Mouse (Mus musculus) MEL (cell line): ENCODE results near the gene Psmd2.

Source experiments
- CHD2 ChIP-seq: IDR thresholded peaks from 2 replicates; pipeline ENCODE4 v1.6.1; 2011; ENCODE audit warnings: low read length, improper control_type of control experiment
- CTCF ChIP-seq, 3 experiments: IDR thresholded peaks in 2 of 3; conservative IDR thresholded peaks in 1 of 3; 2 replicates each; pipeline ENCODE4 v1.5.1; 2011 to 2012; ENCODE audit warnings: low read length in 3 of 3, low read depth in 2 of 3, mild to moderate bottlenecking in 2 of 3, improper control_type of control experiment in 1 of 3, inconsistent platforms in 1 of 3, mixed read lengths in 1 of 3, moderate library complexity in 1 of 3; ENCODE audit not compliant: control insufficient read depth in 1 of 3, insufficient read depth in 1 of 3, poor library complexity in 1 of 3, severe bottlenecking in 1 of 3
- ETS1 ChIP-seq: IDR thresholded peaks from 2 replicates; pipeline ENCODE4 v1.6.1; 2012; ENCODE audit warnings: low read depth, mild to moderate bottlenecking, inconsistent platforms, low read length, improper control_type of control experiment, moderate library complexity
- MAFK ChIP-seq: IDR thresholded peaks from 2 replicates; pipeline ENCODE4 v1.6.1; 2011; ENCODE audit warnings: low read depth, mild to moderate bottlenecking, low read length, improper control_type of control experiment, borderline replicate concordance
- MAX ChIP-seq: IDR thresholded peaks from 2 replicates; pipeline ENCODE4 v1.6.1; 2011; ENCODE audit warnings: low read length, improper control_type of control experiment
- MAZ ChIP-seq: IDR thresholded peaks from 2 replicates; pipeline ENCODE4 v1.6.1; 2012; ENCODE audit warnings: low read depth, mild to moderate bottlenecking, inconsistent platforms, low read length, improper control_type of control experiment
- MYB ChIP-seq: IDR thresholded peaks from 2 replicates; pipeline ENCODE4 v1.6.1; 2011; ENCODE audit warnings: mild to moderate bottlenecking, low read depth, low read length, improper control_type of control experiment
- NELFE ChIP-seq: IDR thresholded peaks from 2 replicates; pipeline ENCODE4 v1.6.1; 2011; ENCODE audit warnings: low read depth, low read length, improper control_type of control experiment
- RAD21 ChIP-seq: IDR thresholded peaks from 2 replicates; pipeline ENCODE4 v1.6.1; 2011; ENCODE audit warnings: mild to moderate bottlenecking, low read depth, low read length, improper control_type of control experiment
- RCOR1 ChIP-seq: IDR thresholded peaks from 2 replicates; pipeline ENCODE4 v1.6.1; 2012; ENCODE audit warnings: low read depth, mild to moderate bottlenecking, inconsistent platforms, low read length, improper control_type of control experiment
- TBP ChIP-seq: IDR thresholded peaks from 2 replicates; pipeline ENCODE4 v1.8.0; 2011; ENCODE audit warnings: low read depth, low read length, improper control_type of control experiment
- TCF12 ChIP-seq: IDR thresholded peaks from 2 replicates; pipeline ENCODE4 v1.6.1; 2014; ENCODE audit warnings: low read depth, mild to moderate bottlenecking, inconsistent platforms, low read length, improper control_type of control experiment, moderate library complexity
- ZNF384 ChIP-seq: IDR thresholded peaks from 2 replicates; pipeline ENCODE4 v1.6.1; 2012; ENCODE audit warnings: low read depth, mild to moderate bottlenecking, inconsistent platforms, low read length, improper control_type of control experiment

DNA sequence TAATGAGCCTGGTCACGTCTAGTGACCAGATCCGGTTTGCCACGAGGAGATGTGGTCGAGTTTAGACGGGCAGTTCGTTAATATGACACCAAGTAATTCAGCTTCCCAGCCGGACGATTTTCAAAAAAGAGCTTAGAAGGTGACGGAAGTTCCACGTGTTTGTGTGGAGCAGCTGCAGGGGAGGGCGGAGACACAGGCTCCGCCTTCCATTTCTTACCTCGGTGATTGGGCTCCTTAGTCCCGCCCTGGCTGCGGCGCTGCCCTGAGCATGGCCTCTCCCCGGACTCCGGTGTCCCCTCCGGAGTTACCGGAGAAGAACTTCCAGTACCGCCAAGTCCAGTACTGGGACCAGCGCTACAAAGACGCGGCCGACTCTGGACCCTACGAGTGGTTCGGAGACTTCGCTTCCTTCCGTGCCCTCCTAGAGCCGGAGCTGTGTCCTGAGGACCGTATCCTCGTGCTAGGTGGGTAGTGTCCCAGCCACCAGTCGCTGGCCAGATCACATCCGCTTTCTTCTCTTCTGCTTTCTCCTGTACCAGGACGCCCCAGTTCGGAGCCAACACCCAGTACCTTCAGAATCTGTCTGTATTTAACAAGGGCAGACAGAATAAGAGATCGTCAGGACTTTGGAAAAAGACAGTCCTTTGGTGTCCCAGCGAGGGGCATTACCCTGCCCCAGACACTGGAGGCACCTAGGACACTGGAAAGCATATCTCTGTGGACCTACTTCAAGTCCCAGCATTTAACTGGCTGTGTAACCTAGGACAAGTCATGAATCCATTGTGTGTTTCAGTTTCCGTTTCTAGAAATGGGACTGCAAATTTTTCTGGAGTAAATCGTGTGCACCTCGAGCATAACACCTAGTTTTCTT, 39.9 kb upstream of the Psmd2 start, which contains the start of the genes Eef1akmt4, Gm49333 and Alg3:
- TF ChIP-seq MAX: peak; percentile 99
- TF ChIP-seq MAFK: no peak
- TF ChIP-seq CTCF (IDR thresholded peaks at IDR 0.05 in 2 of 3, conservative IDR thresholded peaks at IDR 0.05 in 1 of 3; ENCODE audit: control insufficient read depth in 1 of 3, insufficient read depth in 1 of 3, low read depth in 2 of 3, low read length in 3 of 3, poor library complexity in 1 of 3, severe bottlenecking in 1 of 3): no peak
- no peak for TF ChIP-seq MAZ
- TF ChIP-seq RCOR1: no peak
- TF ChIP-seq CHD2: no peak
- TF ChIP-seq RAD21: no peak
- no peak for TF ChIP-seq ZNF384
- TF ChIP-seq NELFE: peak; percentile 74
- peak; percentile 64; the same call in 1 of the 2 replicates for TF ChIP-seq ETS1
- peak; percentile 38; the same call in 1 of the 2 replicates for TF ChIP-seq TCF12
- TF ChIP-seq TBP: peak; percentile 92
- TF ChIP-seq MYB: no peak
